Mouse (Mus musculus) cerebellum, adult 11 months (tissue): ENCODE measurements around the gene Thsd7b.
"Not testable (repeated sequence)": the region's sequence is repeated elsewhere in the genome, so short reads cannot be mapped to it uniquely, and the experiment has no call there.

ENCODE experiments used
- DNase-seq: peaks from one replicate; pipeline ENCODE4 v3.0.0; 2022

Gene Thsd7b

GRCm38 (mm10) chr1:129644252-129644861 lies 371.3 kb downstream of the Thsd7b start:
- no peak for DNase-seq

DNA sequence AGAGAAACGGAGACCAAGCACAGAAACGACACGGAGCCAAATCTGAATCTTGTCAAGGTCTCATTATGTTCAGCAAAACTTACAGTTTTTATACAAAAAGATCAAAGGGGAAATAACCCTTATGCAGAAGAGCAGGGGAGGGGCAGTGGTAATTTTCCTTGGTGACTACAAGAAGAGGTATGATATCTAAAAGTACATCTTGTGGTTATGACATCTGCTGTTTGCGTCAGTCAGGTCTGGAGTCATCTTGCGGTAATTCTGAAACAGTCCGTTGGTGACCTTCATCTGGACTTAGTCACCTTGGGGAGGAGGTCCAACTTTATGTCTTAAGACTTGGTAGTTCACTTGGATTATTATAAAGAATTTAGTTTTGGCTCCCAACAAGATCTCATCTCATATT lies 378.3 kb downstream of the Thsd7b start:
- not testable (repeated sequence) for DNase-seq

- no peak for DNase-seq
Measured at GRCm38 (mm10) chr1:129658045-129658444, 384.9 kb downstream of the Thsd7b start.

DNA sequence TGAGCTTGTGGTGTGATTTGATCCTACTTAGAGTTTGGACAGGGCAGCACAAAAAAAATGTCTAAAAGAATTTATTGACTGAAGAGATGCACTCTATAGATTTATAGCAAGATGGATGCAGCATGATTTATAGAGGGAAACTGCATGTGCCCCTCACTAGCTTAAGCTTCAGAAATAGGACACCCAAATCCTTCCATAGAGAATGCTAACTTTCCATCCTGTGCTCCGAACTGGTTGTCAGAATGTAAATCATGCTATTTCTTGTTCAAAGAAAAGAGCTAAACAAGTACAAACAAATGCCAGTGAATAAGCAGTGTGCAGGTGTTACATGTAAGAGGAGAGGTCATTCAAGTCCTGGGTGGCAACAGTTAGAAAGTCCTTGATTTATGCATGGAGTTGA lies 402.8 kb downstream of the Thsd7b start:
- DNase-seq: no peak

DNA sequence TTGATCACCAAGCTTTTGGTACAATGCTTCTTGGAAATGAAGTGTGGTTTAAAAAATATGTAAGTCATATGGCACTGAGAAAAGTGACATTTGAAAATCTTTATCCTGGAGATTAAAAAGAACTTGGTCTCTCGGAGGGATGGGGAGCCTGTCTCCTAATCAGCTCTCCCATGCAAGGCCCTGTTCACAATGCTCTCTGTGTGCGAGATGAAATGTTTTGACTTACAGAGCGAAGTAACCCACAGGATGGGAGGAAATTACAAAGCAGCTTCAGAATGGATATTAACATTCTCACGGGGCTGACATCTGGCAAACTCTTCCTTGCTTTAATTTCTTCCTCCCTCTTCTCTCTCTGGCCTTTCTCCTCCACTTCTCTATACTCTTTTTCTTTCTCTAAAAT lies 405.7 kb downstream of the Thsd7b start:
- DNase-seq: no peak

DNA sequence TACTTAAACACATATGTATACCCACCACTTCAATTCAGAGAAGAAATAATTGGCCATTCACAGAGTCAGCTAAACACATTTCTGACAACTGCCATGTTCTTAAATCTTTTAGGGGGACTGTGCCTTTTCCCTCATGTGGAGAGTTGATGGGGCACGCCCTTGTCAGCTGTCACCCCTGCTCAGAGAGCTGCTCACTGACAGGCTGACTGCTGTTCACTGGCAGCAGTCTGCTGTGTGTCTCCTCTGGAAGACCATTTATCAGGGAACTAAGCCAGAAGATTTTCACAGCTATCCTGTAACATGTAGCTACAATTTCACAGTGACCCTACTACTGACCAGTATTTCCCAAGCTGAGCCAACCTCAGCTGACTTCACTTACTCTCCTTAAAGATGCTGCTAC lies 432.6 kb downstream of the Thsd7b start:
- no peak for DNase-seq

- DNase-seq: no peak
Measured at GRCm38 (mm10) chr1:129712706-129713105, 439.6 kb downstream of the Thsd7b start.

- DNase-seq: no peak
Measured at GRCm38 (mm10) chr1:129713571-129713970, 440.5 kb downstream of the Thsd7b start.

- no peak for DNase-seq
Measured at GRCm38 (mm10) chr1:129719592-129719991, 446.5 kb downstream of the Thsd7b start.

DNA sequence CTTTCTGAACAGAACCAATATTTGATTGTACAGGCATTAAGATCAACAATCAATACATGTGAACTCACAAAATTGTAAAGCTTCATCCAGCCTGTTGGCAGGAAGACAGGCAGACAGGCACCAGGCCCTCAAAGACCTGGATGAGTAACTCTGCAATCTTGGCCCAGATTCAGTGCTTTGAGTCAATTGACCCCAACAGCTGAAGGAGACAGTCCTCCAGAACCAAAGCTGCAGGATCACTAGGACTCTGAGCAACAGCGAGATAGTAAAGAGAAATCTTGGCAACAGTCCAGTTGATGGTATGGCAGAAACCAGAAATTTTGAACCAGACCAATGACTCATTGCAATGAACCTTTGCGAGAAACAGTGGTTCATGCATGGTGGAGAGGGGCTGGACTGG lies 458.9 kb downstream of the Thsd7b start:
- no peak for DNase-seq

GRCm38 (mm10) chr1:129747595-129747994 lies 474.5 kb downstream of the Thsd7b start:
- no peak for DNase-seq

- DNase-seq: no peak
Measured at GRCm38 (mm10) chr1:129756548-129757240, 483.6 kb downstream of the Thsd7b start.

GRCm38 (mm10) chr1:129759003-129759402 lies 485.9 kb downstream of the Thsd7b start:
- no peak for DNase-seq

GRCm38 (mm10) chr1:129761234-129761633 lies 488.1 kb downstream of the Thsd7b start:
- DNase-seq: no peak

DNA sequence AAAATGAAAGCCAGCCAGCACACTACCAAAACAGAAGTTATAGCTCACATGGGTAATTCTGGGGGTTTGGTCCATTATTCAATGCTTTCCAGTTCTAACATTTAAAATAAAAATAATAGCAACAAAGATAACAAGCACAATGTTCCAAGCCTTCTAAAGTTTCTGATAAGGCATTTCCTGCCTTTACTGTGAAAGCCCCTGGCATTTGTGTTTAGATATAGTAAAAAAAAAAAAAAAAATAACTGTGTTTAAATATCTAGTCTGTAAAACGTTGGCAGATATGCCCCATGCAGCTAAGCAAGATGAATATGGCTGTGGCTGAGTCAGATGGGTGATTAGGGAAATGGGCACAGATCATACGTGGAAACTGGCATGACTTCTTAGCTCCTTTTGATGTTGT lies 491.6 kb downstream of the Thsd7b start:
- no peak for DNase-seq

DNA sequence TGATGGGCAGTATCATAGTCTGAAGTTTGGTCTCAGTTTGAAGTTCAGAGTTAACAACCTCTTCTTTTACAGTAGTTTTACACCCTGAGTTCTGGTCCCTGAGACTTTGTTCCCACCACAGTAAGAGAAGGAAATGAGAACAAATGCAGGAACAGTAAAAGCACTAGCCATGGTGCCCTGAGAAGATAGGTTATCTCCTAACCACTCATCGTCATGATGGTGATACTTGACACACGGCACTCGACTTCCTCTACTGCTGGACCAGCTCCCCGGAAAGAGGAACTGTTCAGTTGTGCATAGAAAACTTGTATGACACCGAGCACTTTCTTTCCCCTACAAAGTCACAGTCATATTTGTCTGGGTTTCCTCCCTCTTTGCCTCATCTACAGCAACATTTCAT lies 504.0 kb downstream of the Thsd7b start:
- DNase-seq: no peak

GRCm38 (mm10) chr1:129779506-129779905 lies 506.4 kb downstream of the Thsd7b start:
- DNase-seq: no peak

- no peak for DNase-seq
Measured at GRCm38 (mm10) chr1:129780589-129780988, 507.5 kb downstream of the Thsd7b start.

GRCm38 (mm10) chr1:129798519-129798918 lies 525.4 kb downstream of the Thsd7b start:
- no peak for DNase-seq

- no peak for DNase-seq
Measured at GRCm38 (mm10) chr1:129826927-129827326, 553.8 kb downstream of the Thsd7b start.

DNA sequence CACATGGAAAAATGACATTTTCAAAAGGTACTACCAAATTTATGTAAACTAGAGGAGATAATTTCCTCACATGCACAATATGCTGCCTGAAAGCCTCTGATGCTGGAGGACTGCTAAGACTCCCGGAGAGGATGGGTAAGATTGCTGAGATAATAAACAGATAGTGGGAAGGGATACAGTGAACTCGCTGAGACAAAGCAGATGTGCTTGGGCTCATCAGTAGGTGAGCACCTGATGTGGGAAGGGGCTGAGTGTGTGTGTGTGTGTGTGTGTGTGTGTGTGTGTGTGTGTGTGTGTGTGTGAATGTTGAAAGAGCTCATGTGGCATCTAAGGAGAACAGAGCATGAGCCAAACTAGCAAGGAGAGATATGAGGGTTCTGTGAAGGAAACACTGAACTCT lies 564.2 kb downstream of the Thsd7b start:
- no peak for DNase-seq

GRCm38 (mm10) chr1:129837776-129838175 lies 564.7 kb downstream of the Thsd7b start:
- no peak for DNase-seq

DNA sequence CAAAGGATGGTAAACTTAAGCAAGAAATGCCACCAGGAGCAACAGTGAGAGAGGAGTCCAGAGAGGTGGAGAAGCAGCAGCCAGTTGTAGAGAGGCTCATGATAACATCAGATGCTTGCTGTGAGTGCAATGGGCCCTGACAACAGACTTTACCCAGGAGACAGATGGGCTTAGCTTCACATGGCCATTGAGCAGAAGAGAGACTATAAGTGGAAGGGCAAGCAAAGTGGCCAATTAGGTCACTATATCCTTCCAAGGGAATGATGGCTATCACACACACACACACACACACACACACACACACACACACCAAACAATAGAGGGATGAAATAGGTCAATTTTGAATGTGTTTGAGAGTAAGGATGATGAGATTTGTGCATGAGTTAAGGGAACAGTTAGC lies 565.4 kb downstream of the Thsd7b start:
- DNase-seq: no peak

DNA sequence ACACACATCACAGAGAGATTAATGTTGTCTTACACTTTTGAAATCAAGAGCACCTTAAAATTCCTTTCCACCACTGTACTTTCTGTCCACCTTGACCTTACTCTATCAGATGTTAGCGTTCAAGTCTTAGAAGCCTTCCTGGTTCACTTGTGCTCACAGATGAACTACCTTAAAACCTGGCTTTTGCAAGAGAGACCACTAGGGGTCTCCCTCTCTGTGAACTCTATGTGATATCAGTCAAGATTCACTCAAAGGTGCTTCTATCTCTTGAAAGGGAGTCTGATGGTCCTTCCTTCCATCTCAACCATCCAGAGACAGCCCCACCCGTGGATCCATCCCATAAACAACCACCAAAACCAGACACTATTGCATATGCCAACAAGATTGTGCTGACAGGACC lies 570.3 kb downstream of the Thsd7b start:
- no peak for DNase-seq

DNA sequence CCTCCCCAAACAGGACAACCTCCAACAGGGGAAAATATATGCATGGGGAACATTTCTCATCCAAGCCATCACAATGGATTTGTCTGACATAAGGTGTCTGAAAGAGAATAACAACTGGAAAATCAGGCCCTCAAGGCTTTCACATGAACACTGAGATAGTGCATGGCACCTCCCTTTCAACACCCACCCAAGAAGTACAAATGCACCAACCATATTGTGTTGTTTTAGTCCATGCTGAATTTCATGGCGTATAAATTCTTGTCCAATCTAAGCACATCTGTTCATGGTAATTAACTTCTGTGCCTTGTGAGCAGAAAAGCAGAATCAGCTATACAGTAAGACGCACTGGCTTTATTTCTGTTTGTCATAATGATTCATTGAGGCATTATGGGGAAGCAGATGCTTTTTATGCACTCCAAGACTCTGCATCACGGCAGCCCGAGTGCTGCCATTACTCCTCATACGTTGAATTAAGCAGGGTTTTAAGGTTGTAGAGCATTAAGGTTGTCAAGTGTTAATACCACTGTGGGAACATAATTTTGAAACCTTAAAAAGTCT lies 577.0 kb downstream of the Thsd7b start:
- no peak for DNase-seq
